Mouse (Mus musculus) limb, embryonic 11.5 days (tissue): Measurements from ENCODE around the gene Fzd2. TPM values are rescaled to one million over a fixed set of nuclear protein-coding genes. Genes with fewer than 3 reads are reported as not detected.
A peak's percentile ranks its signal among the peaks of the same experiment; 100 is the strongest.

Experiments
- ATAC-seq: fragments of 200-750 bp; cut with Nextera tagmentation; 2 replicates; pipeline ENCODE4 v1.8.0; 2017; ENCODE audit warnings: low read depth; ENCODE audit not compliant: insufficient number of reproducible peaks, low FRiP score, low TSS enrichment
- DNase-seq: peaks from one replicate; pipeline ENCODE4 v3.0.0-alpha.2; 2015; ENCODE audit warnings: low spot score
- H3K27ac ChIP-seq: fragments of 300-500 bp; sonication (generic); replicated peaks from 2 replicates; pipeline ENCODE4 v1.5.1; 2014; ENCODE audit warnings: low read depth, mild to moderate bottlenecking, low read length
- H3K27me3 ChIP-seq: fragments of 300-500 bp; sonication (generic); 2 replicates; pipeline ENCODE4 v1.6.1; 2014; ENCODE audit warnings: mild to moderate bottlenecking, low read length, mixed read lengths; ENCODE audit not compliant: control insufficient read depth, insufficient read depth
- H3K36me3 ChIP-seq: fragments of 300-500 bp; sonication (generic); 2 replicates; pipeline ENCODE4 v1.6.1; 2014; ENCODE audit warnings: mild to moderate bottlenecking, low read length, moderate library complexity, mixed read lengths; ENCODE audit not compliant: control insufficient read depth, insufficient read depth
- H3K4me1 ChIP-seq: fragments of 300-500 bp; sonication (generic); 2 replicates; pipeline ENCODE4 v1.6.1; 2014; ENCODE audit warnings: low read length, mixed read lengths; ENCODE audit not compliant: control insufficient read depth, insufficient read depth
- H3K4me2 ChIP-seq: fragments of 300-500 bp; sonication (generic); 2 replicates; pipeline ENCODE4 v1.6.1; 2014; ENCODE audit warnings: low read depth, mild to moderate bottlenecking, moderate library complexity; ENCODE audit not compliant: severe bottlenecking
- H3K4me3 ChIP-seq: fragments of 300-500 bp; sonication (generic); 2 replicates; pipeline ENCODE4 v1.5.1; 2014; ENCODE audit warnings: low read depth, low read length
- H3K9ac ChIP-seq: fragments of 300-500 bp; sonication (generic); 2 replicates; pipeline ENCODE4 v1.6.1; 2014; ENCODE audit warnings: mild to moderate bottlenecking, low read length
- H3K9me3 ChIP-seq: fragments of 300-500 bp; sonication (generic); 2 replicates; pipeline ENCODE4 v1.6.1; 2016; ENCODE audit warnings: low read length; ENCODE audit not compliant: control insufficient read depth
- WGBS: fragments of 180-500 bp; shearing (Covaris S2); extraction: QIAGEN DNeasy Blood & Tissue Kit; methylation state at CpG from one replicate; pipeline ENCODE4 v1.1.7; 2014; 5-methylcytosine and 5-hydroxymethylcytosine counted together
- polyA plus RNA-seq: library from polyadenylated mRNA; unstranded; fragments of >200 nt; fragmentation: Nextera tagmentation; extraction: Ambion mirVana; gene quantifications from 2 replicates; pipeline ENCODE4 v1.2.1, GENCODE M21; 2014

Gene Fzd2
- polyA plus RNA-seq, 1 experiment from 2014 or later, result 57.4 TPM

GRCm38 (mm10) chr11:102619449-102619848 is 15.3 kb downstream of the Fzd2 start:
- H3K9ac ChIP-seq, result no peak overlapping the region
- H3K4me1 ChIP-seq, result peaks cover 11% of the 10 kb centered on the region
- H3K4me2 ChIP-seq, result no peak overlapping the region
- no peak for DNase-seq
- H3K9me3 ChIP-seq, result peaks cover 4% of the 10 kb centered on the region; the same call in 1 of the 2 replicates
- no peaks in the 10 kb centered on the region for H3K27me3 ChIP-seq
- no peak overlapping the region for H3K27ac ChIP-seq
- ATAC-seq, result no peak
- no peak overlapping the region for H3K4me3 ChIP-seq
- no peaks in the 10 kb centered on the region for H3K36me3 ChIP-seq
- 71% methylated on average over 2 of the region's 2 CpGs for WGBS

- Histone ChIP-seq H3K27ac (peak overlapping the region; percentile 86), H3K27me3 (no peaks in the 10 kb centered on the region), H3K4me3 (no peak overlapping the region), H3K36me3 (no peaks in the 10 kb centered on the region), H3K9ac (peak overlapping the region; percentile 41), H3K4me1 (peaks cover 34% of the 10 kb centered on the region), H3K4me2 (peak overlapping the region; percentile 8), H3K9me3 (peaks cover 3% of the 10 kb centered on the region; the same call in 1 of the 2 replicates)
- peak; percentile 95 for ATAC-seq
- DNase-seq, result peak; percentile 94
- under 1% methylated on average over 17 of the region's 17 CpGs for WGBS
Observed at GRCm38 (mm10) chr11:102623876-102624789, 19.9 kb downstream of the Fzd2 start.

- Histone ChIP-seq H3K36me3 (no peaks in the 10 kb centered on the region), H3K4me3 (no peak overlapping the region), H3K27me3 (no peaks in the 10 kb centered on the region), H3K9me3 (no peaks in the 10 kb centered on the region), H3K4me1 (peaks cover 36% of the 10 kb centered on the region), H3K9ac (no peak overlapping the region), H3K27ac (peak overlapping the region; percentile 86), H3K4me2 (no peak overlapping the region; the same call in 1 of the 2 replicates)
- DNase-seq (peak; percentile 51), ATAC-seq (no peak)
- 26% methylated on average over 14 of the region's 14 CpGs for WGBS
Observed at GRCm38 (mm10) chr11:102624888-102625407, 20.8 kb downstream of the Fzd2 start.

- H3K4me1 ChIP-seq, result peaks cover 59% of the 10 kb centered on the region
- DNase-seq (no peak), ATAC-seq (no peak)
- H3K9ac ChIP-seq, result no peak overlapping the region
- no peak overlapping the region for H3K4me2 ChIP-seq
- H3K36me3 ChIP-seq, result no peaks in the 10 kb centered on the region
- H3K27ac ChIP-seq, result 0 out of 2 replicates have a peak overlapping the region, but pooled peaks have one; percentile 47
- H3K9me3 ChIP-seq, result no peaks in the 10 kb centered on the region
- 86% methylated on average over 9 of the region's 9 CpGs for WGBS
- H3K27me3 ChIP-seq, result no peaks in the 10 kb centered on the region
- no peak overlapping the region for H3K4me3 ChIP-seq
Observed at GRCm38 (mm10) chr11:102627171-102627931, 23.2 kb downstream of the Fzd2 start.

GRCm38 (mm10) chr11:102628529-102628928 is 24.3 kb downstream of the Fzd2 start:
- WGBS, result 74% methylated on average over 9 of the region's 9 CpGs
- H3K4me2 ChIP-seq, result no peak overlapping the region
- H3K4me1 ChIP-seq, result peaks cover 66% of the 10 kb centered on the region
- no peaks in the 10 kb centered on the region for H3K27me3 ChIP-seq
- H3K9ac ChIP-seq, result no peak overlapping the region
- no peak overlapping the region for H3K4me3 ChIP-seq
- no peaks in the 10 kb centered on the region for H3K36me3 ChIP-seq
- DNase-seq (no peak), ATAC-seq (no peak)
- H3K27ac ChIP-seq, result no peak overlapping the region
- no peaks in the 10 kb centered on the region for H3K9me3 ChIP-seq

- H3K4me1 ChIP-seq, result peaks cover 59% of the 10 kb centered on the region
- H3K27me3 ChIP-seq, result no peaks in the 10 kb centered on the region
- no peak overlapping the region for H3K4me3 ChIP-seq
- H3K9ac ChIP-seq, result no peak overlapping the region
- H3K36me3 ChIP-seq, result no peaks in the 10 kb centered on the region
- no peaks in the 10 kb centered on the region for H3K9me3 ChIP-seq
- DNase-seq, result no peak
- no peak for ATAC-seq
- H3K27ac ChIP-seq, result no peak overlapping the region
- no peak overlapping the region for H3K4me2 ChIP-seq
- WGBS, result 52% methylated on average over 8 of the region's 8 CpGs
Observed at GRCm38 (mm10) chr11:102629375-102629774, 25.2 kb downstream of the Fzd2 start.

- H3K4me2 ChIP-seq, result no peak overlapping the region; the same call in 1 of the 2 replicates
- ATAC-seq (peak; percentile 33; the same call in 1 of the 2 replicates), DNase-seq (peak; percentile 59)
- peak overlapping the region; percentile 38 for H3K27ac ChIP-seq
- no peak overlapping the region; the same call in 1 of the 2 replicates for H3K9ac ChIP-seq
- H3K4me1 ChIP-seq, result peaks cover 50% of the 10 kb centered on the region
- no peaks in the 10 kb centered on the region for H3K27me3 ChIP-seq
- H3K36me3 ChIP-seq, result no peaks in the 10 kb centered on the region
- 12% methylated on average over 7 of the region's 7 CpGs for whole genome bisulfite sequencing
- H3K9me3 ChIP-seq, result no peaks in the 10 kb centered on the region
- H3K4me3 ChIP-seq, result no peak overlapping the region
Observed at GRCm38 (mm10) chr11:102630731-102631130, 26.5 kb downstream of the Fzd2 start.

- H3K4me1 ChIP-seq, result peaks cover 50% of the 10 kb centered on the region
- DNase-seq, result peak; percentile 42
- ATAC-seq, result peak; percentile 2; the same call in 1 of the 2 replicates
- H3K27me3 ChIP-seq, result no peaks in the 10 kb centered on the region
- H3K27ac ChIP-seq, result peak overlapping the region; percentile 38
- no peaks in the 10 kb centered on the region for H3K9me3 ChIP-seq
- H3K9ac ChIP-seq, result no peak overlapping the region
- H3K36me3 ChIP-seq, result no peaks in the 10 kb centered on the region
- no peak overlapping the region for H3K4me3 ChIP-seq
- H3K4me2 ChIP-seq, result no peak overlapping the region; the same call in 1 of the 2 replicates
- 24% methylated on average over 5 of the region's 5 CpGs for WGBS
Observed at GRCm38 (mm10) chr11:102631203-102631602, 27.0 kb downstream of the Fzd2 start.
